Mouse (Mus musculus) hindbrain, postnatal 0 days (tissue): ENCODE results near the gene Auts2. TPM values are rescaled to one million over a fixed set of nuclear protein-coding genes. Genes with fewer than 3 reads are reported as not detected.

ENCODE experiments used
- ATAC-seq: fragments of 200-750 bp; cut with Nextera tagmentation; 2 replicates; pipeline ENCODE4 v1.8.0; 2017; ENCODE audit warnings: mild to moderate bottlenecking, moderate TSS enrichment, moderate library complexity
- DNase-seq: peaks from one replicate; pipeline ENCODE4 v3.0.0-alpha.2; 2015; ENCODE audit warnings: low spot score
- H3K27ac ChIP-seq: fragments of 300-500 bp; sonication (generic); 2 replicates; pipeline ENCODE4 v1.5.1; 2014; ENCODE audit warnings: mild to moderate bottlenecking
- H3K27me3 ChIP-seq: fragments of 300-500 bp; sonication (generic); 2 replicates; pipeline ENCODE4 v1.6.1; 2014; ENCODE audit warnings: low read length, mixed read lengths; ENCODE audit not compliant: insufficient read depth
- H3K36me3 ChIP-seq: fragments of 300-500 bp; sonication (generic); 2 replicates; pipeline ENCODE4 v1.6.1; 2014; ENCODE audit warnings: low read length, mixed read lengths; ENCODE audit not compliant: insufficient read depth
- H3K4me1 ChIP-seq: fragments of 300-500 bp; sonication (generic); 2 replicates; pipeline ENCODE4 v1.6.1; 2014; ENCODE audit warnings: antibody characterized with exemption, low read length, mixed read lengths; ENCODE audit not compliant: insufficient read depth
- H3K4me2 ChIP-seq: fragments of 300-500 bp; sonication (generic); 2 replicates; pipeline ENCODE4 v1.6.1; 2014; ENCODE audit warnings: low read depth, mild to moderate bottlenecking, low read length, moderate library complexity, mixed read lengths
- H3K4me3 ChIP-seq: fragments of 300-500 bp; sonication (generic); 2 replicates; pipeline ENCODE4 v1.5.1; 2014; ENCODE audit warnings: low read length
- H3K9ac ChIP-seq: fragments of 300-500 bp; sonication (generic); replicated peaks from 2 replicates; pipeline ENCODE4 v1.6.1; 2014; ENCODE audit warnings: mild to moderate bottlenecking, low read length, moderate library complexity, mixed read lengths
- H3K9me3 ChIP-seq: fragments of 300-500 bp; sonication (generic); 2 replicates; pipeline ENCODE4 v1.6.1; 2016; ENCODE audit warnings: low read length, mixed read lengths
- CTCF ChIP-seq: IDR thresholded peaks from 2 replicates; pipeline ENCODE4 v1.5.1; 2016; ENCODE audit warnings: antibody characterized with exemption, control low read depth, low read depth
- WGBS: fragments of 180-500 bp; shearing (Covaris S2); extraction: QIAGEN DNeasy Blood & Tissue Kit; methylation state at CpG from one replicate; pipeline ENCODE4 v1.1.7; 2014; 5-methylcytosine and 5-hydroxymethylcytosine counted together
- polyA plus RNA-seq: library from polyadenylated mRNA; unstranded; fragments of >200 nt; fragmentation: Nextera tagmentation; extraction: Ambion mirVana; gene quantifications from 2 replicates; pipeline ENCODE4 v1.2.1, GENCODE M21; 2015
- total RNA-seq: library from RNA; depleted of rRNA; stranded (reverse); fragments of >200 nt; gene quantifications from 2 replicates; pipeline ENCODE4 v1.2.3, GENCODE M21; 2014

Gene Auts2
- total and polyA plus RNA-seq, 2 experiments from 2014 or later = 39.3 to 54.9 TPM

- WGBS = 45% methylated on average over 12 of the region's 12 CpGs
- Histone ChIP-seq H3K36me3 (no peaks in the 10 kb centered on the region), H3K4me2 (no peak overlapping the region), H3K9me3 (no peaks in the 10 kb centered on the region), H3K27ac (no peak overlapping the region), H3K9ac (no peak overlapping the region), H3K4me1 (no peaks in the 10 kb centered on the region), H3K4me3 (no peak overlapping the region), H3K27me3 (no peaks in the 10 kb centered on the region)
- DNase-seq = peak; percentile 65
- ATAC-seq = no peak
- TF ChIP-seq CTCF = no peak
Observed at GRCm38 (mm10) chr5:132126626-132127025, 416.5 kb downstream of the Auts2 start.

- H3K4me1 ChIP-seq = no peaks in the 10 kb centered on the region
- no peaks in the 10 kb centered on the region for H3K36me3 ChIP-seq
- no peak overlapping the region for H3K4me3 ChIP-seq
- ATAC-seq (no peak), DNase-seq (peak; percentile 78)
- no peaks in the 10 kb centered on the region for H3K9me3 ChIP-seq
- H3K4me2 ChIP-seq = no peak overlapping the region
- no peak overlapping the region for H3K9ac ChIP-seq
- no peak overlapping the region for H3K27ac ChIP-seq
- 60% methylated on average over 3 of the region's 3 CpGs for WGBS
- H3K27me3 ChIP-seq = no peaks in the 10 kb centered on the region
- TF ChIP-seq CTCF = peak; percentile 70
Observed at GRCm38 (mm10) chr5:132115631-132116030, 427.5 kb downstream of the Auts2 start.

GRCm38 (mm10) chr5:132114561-132115301, 428.4 kb downstream of the Auts2 start:
- Histone ChIP-seq H3K9me3 (no peaks in the 10 kb centered on the region), H3K27ac (no peak overlapping the region), H3K4me2 (no peak overlapping the region), H3K4me3 (no peak overlapping the region), H3K36me3 (no peaks in the 10 kb centered on the region), H3K27me3 (no peaks in the 10 kb centered on the region), H3K9ac (no peak overlapping the region), H3K4me1 (no peaks in the 10 kb centered on the region)
- peak; percentile 67 for TF ChIP-seq CTCF
- no peak for ATAC-seq
- 69% methylated on average over 8 of the region's 8 CpGs for WGBS
- peak; percentile 25 for DNase-seq

DNA sequence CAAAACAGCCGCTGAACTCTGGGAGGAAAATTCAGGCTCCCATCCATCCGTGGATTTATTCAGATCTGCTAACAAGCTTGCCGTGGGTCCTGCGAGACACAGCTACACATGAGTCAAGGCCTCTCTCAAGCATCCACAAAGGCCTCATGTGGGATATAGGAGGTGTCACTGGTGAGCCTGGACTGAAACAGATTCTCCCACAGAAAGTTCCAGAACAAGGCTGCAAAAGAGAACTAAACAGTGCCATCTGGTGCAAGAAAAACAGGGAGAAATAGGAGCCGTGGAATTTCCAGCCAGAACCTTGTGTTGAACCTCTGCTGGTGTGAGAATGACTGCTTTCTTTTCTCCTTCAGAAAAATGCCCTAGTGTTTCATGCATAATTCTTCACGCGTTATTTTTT, 429.7 kb downstream of the Auts2 start:
- peak; percentile 86 for DNase-seq
- no peaks in the 10 kb centered on the region for H3K4me1 ChIP-seq
- H3K27me3 ChIP-seq = no peaks in the 10 kb centered on the region
- no peaks in the 10 kb centered on the region for H3K9me3 ChIP-seq
- no peak overlapping the region for H3K9ac ChIP-seq
- 56% methylated on average over 7 of the region's 7 CpGs for WGBS
- no peak overlapping the region for H3K4me2 ChIP-seq
- no peaks in the 10 kb centered on the region for H3K36me3 ChIP-seq
- H3K4me3 ChIP-seq = no peak overlapping the region
- TF ChIP-seq CTCF = peak; percentile 72
- ATAC-seq = no peak
- H3K27ac ChIP-seq = no peak overlapping the region

GRCm38 (mm10) chr5:132112666-132113065, 430.5 kb downstream of the Auts2 start:
- H3K4me1 ChIP-seq = no peaks in the 10 kb centered on the region
- no peak for DNase-seq
- ATAC-seq = no peak
- H3K9me3 ChIP-seq = no peaks in the 10 kb centered on the region
- no peak overlapping the region for H3K9ac ChIP-seq
- H3K27me3 ChIP-seq = no peaks in the 10 kb centered on the region
- H3K27ac ChIP-seq = no peak overlapping the region
- no peak overlapping the region for H3K4me2 ChIP-seq
- no peak for TF ChIP-seq CTCF
- H3K36me3 ChIP-seq = no peaks in the 10 kb centered on the region
- no peak overlapping the region for H3K4me3 ChIP-seq
- whole genome bisulfite sequencing = 96% methylated on average over 7 of the region's 7 CpGs

DNA sequence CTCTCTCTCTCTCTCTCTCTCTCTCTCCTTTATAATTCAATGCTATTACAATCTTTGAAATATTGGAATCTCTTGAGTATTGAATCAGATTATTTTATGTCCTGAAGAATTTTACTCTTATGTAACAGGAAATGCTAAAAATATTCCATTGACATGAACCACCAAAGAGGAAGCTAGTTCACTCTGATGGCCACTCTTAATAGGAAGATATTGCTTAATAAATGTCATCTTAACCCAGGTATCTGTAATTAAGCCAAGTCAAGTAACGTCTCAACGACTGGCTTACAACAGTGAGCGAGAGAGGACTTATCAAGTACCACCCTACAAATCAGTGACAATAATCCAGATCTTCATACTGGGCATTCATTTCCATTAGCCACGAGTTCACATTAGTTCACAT, 440.7 kb downstream of the Auts2 start:
- no peak overlapping the region for H3K4me3 ChIP-seq
- H3K4me1 ChIP-seq = peaks cover 9% of the 10 kb centered on the region
- no peaks in the 10 kb centered on the region for H3K36me3 ChIP-seq
- H3K9me3 ChIP-seq = no peaks in the 10 kb centered on the region
- H3K27ac ChIP-seq = no peak overlapping the region
- no peaks in the 10 kb centered on the region for H3K27me3 ChIP-seq
- no peak overlapping the region for H3K9ac ChIP-seq
- DNase-seq (no peak), ATAC-seq (no peak)
- TF ChIP-seq CTCF = no peak
- H3K4me2 ChIP-seq = no peak overlapping the region
- WGBS = 88% methylated on average over 4 of the region's 4 CpGs

DNA sequence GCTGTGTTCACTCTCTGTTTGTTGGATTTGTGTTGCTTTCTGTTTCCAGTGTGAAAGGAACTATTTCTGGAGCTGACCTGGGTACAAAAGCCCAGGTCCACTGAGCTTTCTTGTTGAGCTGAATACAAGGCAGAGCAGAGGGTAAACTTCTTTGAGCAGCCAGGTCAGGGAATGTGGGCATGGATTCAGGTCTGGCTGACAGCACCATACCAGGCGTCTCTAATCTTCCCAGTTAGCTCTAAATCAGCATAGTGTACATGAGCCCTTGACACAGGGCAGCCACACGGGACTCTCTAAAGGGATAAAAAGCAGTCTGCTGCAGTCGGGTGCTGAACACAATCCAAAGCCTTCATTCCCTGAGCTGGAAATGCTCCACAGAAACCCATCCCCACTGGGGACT, 444.7 kb downstream of the Auts2 start:
- Histone ChIP-seq H3K4me3 (no peak overlapping the region), H3K9me3 (no peaks in the 10 kb centered on the region), H3K27ac (no peak overlapping the region), H3K36me3 (no peaks in the 10 kb centered on the region), H3K4me2 (no peak overlapping the region), H3K27me3 (no peaks in the 10 kb centered on the region), H3K9ac (no peak overlapping the region), H3K4me1 (peaks cover 5% of the 10 kb centered on the region; the same call in 1 of the 2 replicates)
- DNase-seq (peak; percentile 32), ATAC-seq (no peak)
- no peak for TF ChIP-seq CTCF
- 18% methylated on average over 3 of the region's 3 CpGs for WGBS
